Mouse (Mus musculus): ENCODE measurements around the gene Nsl1. TPM values are rescaled to one million over a fixed set of nuclear protein-coding genes. Genes with fewer than 3 reads are reported as not detected.
A peak's percentile ranks its signal among the peaks of the same experiment; 100 is the strongest.

The Nsl1 gene
- polyA plus RNA-seq, 1 experiment: 0.28 TPM

GRCm38 (mm10) chr1:191037999-191038398 lies 24.8 kb upstream of the Nsl1 start:
- Histone ChIP-seq H3K4me1 (ENCODE audit: control insufficient read depth, insufficient read depth, insufficient read length, low read length) (no peaks in the 10 kb centered on the region), H3K27ac (replicated peaks; ENCODE audit: low read depth, low read length) (no peak overlapping the region), H3K4me3 (ENCODE audit: insufficient read depth, low read depth, low read length) (no peak overlapping the region)

- Histone ChIP-seq H3K27ac (replicated peaks; ENCODE audit: low read depth, low read length) (no peak overlapping the region), H3K4me3 (ENCODE audit: insufficient read depth, low read depth, low read length) (no peak overlapping the region), H3K4me1 (ENCODE audit: control insufficient read depth, insufficient read depth, insufficient read length, low read length) (no peaks in the 10 kb centered on the region)
Measured at GRCm38 (mm10) chr1:191041352-191041751, 21.5 kb upstream of the Nsl1 start.

- H3K27ac ChIP-seq (replicated peaks; ENCODE audit: low read depth, low read length): no peak overlapping the region
- H3K4me3 ChIP-seq (ENCODE audit: insufficient read depth, low read depth, low read length): no peak overlapping the region
- no peaks in the 10 kb centered on the region for H3K4me1 ChIP-seq (ENCODE audit: control insufficient read depth, insufficient read depth, insufficient read length, low read length)
Measured at GRCm38 (mm10) chr1:191042106-191042505, 20.7 kb upstream of the Nsl1 start.

GRCm38 (mm10) chr1:191042688-191043087 lies 20.1 kb upstream of the Nsl1 start:
- Histone ChIP-seq H3K4me1 (ENCODE audit: control insufficient read depth, insufficient read depth, insufficient read length, low read length) (no peaks in the 10 kb centered on the region), H3K4me3 (ENCODE audit: insufficient read depth, low read depth, low read length) (no peak overlapping the region), H3K27ac (replicated peaks; ENCODE audit: low read depth, low read length) (no peak overlapping the region)

GRCm38 (mm10) chr1:191045264-191045663 lies 17.5 kb upstream of the Nsl1 start:
- no peaks in the 10 kb centered on the region for H3K4me1 ChIP-seq (ENCODE audit: control insufficient read depth, insufficient read depth, insufficient read length, low read length)
- H3K27ac ChIP-seq (replicated peaks; ENCODE audit: low read depth, low read length): no peak overlapping the region
- H3K4me3 ChIP-seq (ENCODE audit: insufficient read depth, low read depth, low read length): no peak overlapping the region

GRCm38 (mm10) chr1:191046231-191046824 lies 16.5 kb upstream of the Nsl1 start:
- Histone ChIP-seq H3K4me3 (ENCODE audit: insufficient read depth, low read depth, low read length) (no peak overlapping the region), H3K4me1 (ENCODE audit: control insufficient read depth, insufficient read depth, insufficient read length, low read length) (no peaks in the 10 kb centered on the region), H3K27ac (replicated peaks; ENCODE audit: low read depth, low read length) (no peak overlapping the region)

GRCm38 (mm10) chr1:191053555-191053954 lies 9.3 kb upstream of the Nsl1 start:
- H3K4me3 ChIP-seq (ENCODE audit: insufficient read depth, low read depth, low read length): no peak overlapping the region
- no peak overlapping the region for H3K27ac ChIP-seq (replicated peaks; ENCODE audit: low read depth, low read length)
- H3K4me1 ChIP-seq (ENCODE audit: control insufficient read depth, insufficient read depth, insufficient read length, low read length): no peaks in the 10 kb centered on the region

- H3K4me3 ChIP-seq (ENCODE audit: insufficient read depth, low read depth, low read length): no peak overlapping the region
- H3K27ac ChIP-seq (replicated peaks; ENCODE audit: low read depth, low read length): no peak overlapping the region
- H3K4me1 ChIP-seq (ENCODE audit: control insufficient read depth, insufficient read depth, insufficient read length, low read length): no peaks in the 10 kb centered on the region
Measured at GRCm38 (mm10) chr1:191054870-191055532, 7.8 kb upstream of the Nsl1 start.

- Histone ChIP-seq H3K4me1 (ENCODE audit: control insufficient read depth, insufficient read depth, insufficient read length, low read length) (no peaks in the 10 kb centered on the region), H3K4me3 (ENCODE audit: insufficient read depth, low read depth, low read length) (no peak overlapping the region), H3K27ac (replicated peaks; ENCODE audit: low read depth, low read length) (no peak overlapping the region)
Measured at GRCm38 (mm10) chr1:191055533-191055873, 7.3 kb upstream of the Nsl1 start.

- Histone ChIP-seq H3K27ac (replicated peaks; ENCODE audit: low read depth, low read length) (no peak overlapping the region), H3K4me3 (ENCODE audit: insufficient read depth, low read depth, low read length) (no peak overlapping the region), H3K4me1 (ENCODE audit: control insufficient read depth, insufficient read depth, insufficient read length, low read length) (no peaks in the 10 kb centered on the region)
Measured at GRCm38 (mm10) chr1:191057461-191057860, 5.4 kb upstream of the Nsl1 start.

- peak overlapping the region; percentile 73 for H3K27ac ChIP-seq (replicated peaks; ENCODE audit: low read depth, low read length)
- peak overlapping the region; percentile 83 for H3K4me3 ChIP-seq (ENCODE audit: insufficient read depth, low read depth, low read length)
- no peaks in the 10 kb centered on the region for H3K4me1 ChIP-seq (ENCODE audit: control insufficient read depth, insufficient read depth, insufficient read length, low read length)
Measured at GRCm38 (mm10) chr1:191062241-191062780, 501 bp upstream of the Nsl1 start.

GRCm38 (mm10) chr1:191063700-191064099 lies 888 bp downstream of the Nsl1 start:
- no peaks in the 10 kb centered on the region for H3K4me1 ChIP-seq (ENCODE audit: control insufficient read depth, insufficient read depth, insufficient read length, low read length)
- H3K27ac ChIP-seq (replicated peaks; ENCODE audit: low read depth, low read length): no peak overlapping the region
- 0 out of 2 replicates have a peak overlapping the region, but pooled peaks have one; percentile 69 for H3K4me3 ChIP-seq (ENCODE audit: insufficient read depth, low read depth, low read length)

- no peaks in the 10 kb centered on the region for H3K4me1 ChIP-seq (ENCODE audit: control insufficient read depth, insufficient read depth, insufficient read length, low read length)
- no peak overlapping the region for H3K4me3 ChIP-seq (ENCODE audit: insufficient read depth, low read depth, low read length)
- no peak overlapping the region for H3K27ac ChIP-seq (replicated peaks; ENCODE audit: low read depth, low read length)
Measured at GRCm38 (mm10) chr1:191064535-191064934, 1.7 kb downstream of the Nsl1 start.

GRCm38 (mm10) chr1:191065188-191065587 lies 2.4 kb downstream of the Nsl1 start:
- H3K27ac ChIP-seq (replicated peaks; ENCODE audit: low read depth, low read length): no peak overlapping the region
- H3K4me3 ChIP-seq (ENCODE audit: insufficient read depth, low read depth, low read length): no peak overlapping the region
- no peaks in the 10 kb centered on the region for H3K4me1 ChIP-seq (ENCODE audit: control insufficient read depth, insufficient read depth, insufficient read length, low read length)

- H3K4me1 ChIP-seq (ENCODE audit: control insufficient read depth, insufficient read depth, insufficient read length, low read length): no peaks in the 10 kb centered on the region
- no peak overlapping the region for H3K4me3 ChIP-seq (ENCODE audit: insufficient read depth, low read depth, low read length)
- H3K27ac ChIP-seq (replicated peaks; ENCODE audit: low read depth, low read length): no peak overlapping the region
Measured at GRCm38 (mm10) chr1:191068377-191068776, 5.6 kb downstream of the Nsl1 start.

- Histone ChIP-seq H3K27ac (replicated peaks; ENCODE audit: low read depth, low read length) (0 out of 2 replicates have a peak overlapping the region, but pooled peaks have one; percentile 10), H3K4me1 (ENCODE audit: control insufficient read depth, insufficient read depth, insufficient read length, low read length) (no peaks in the 10 kb centered on the region), H3K4me3 (ENCODE audit: insufficient read depth, low read depth, low read length) (no peak overlapping the region)
Measured at GRCm38 (mm10) chr1:191070259-191070658, 7.4 kb downstream of the Nsl1 start.

All from brown adipose tissue, adult 24 weeks (tissue).